Mouse (Mus musculus) MEL (cell line): ENCODE measurements at regions not wholly inside any gene's neighbourhood (a gene's known extent, or its start where the extent isn't known, plus 50 kb on each side); places are given as distances from the start of the nearest gene placed in this dataset.

Experiments used
- DNase-seq: peaks from one replicate; pipeline ENCODE4 v3.0.0; 2011; ENCODE audit warnings: low read depth, low spot score
- H3K27ac ChIP-seq: 2 replicates; pipeline ENCODE4 v1.5.1; 2012; ENCODE audit warnings: low read depth, mild to moderate bottlenecking, control low read depth, low read length, moderate library complexity; ENCODE audit not compliant: control insufficient read depth
- H3K27me3 ChIP-seq, 2 experiments: fragments of 150-350 bp in 1 of 2; sonication (generic) in 1 of 2; 2 replicates each; pipeline ENCODE4 v1.6.1; 2012; ENCODE audit warnings: low read length in 2 of 2, mild to moderate bottlenecking in 2 of 2, improper control_type of control experiment in 1 of 2, moderate library complexity in 1 of 2; ENCODE audit not compliant: insufficient read depth in 2 of 2, control insufficient read depth in 1 of 2
- H3K36me3 ChIP-seq, 2 experiments: 2 replicates each; pipeline ENCODE4 v1.6.1; 2012 to 2014; ENCODE audit warnings: low read length in 2 of 2, improper control_type of control experiment in 1 of 2, inconsistent platforms in 1 of 2, mild to moderate bottlenecking in 1 of 2; ENCODE audit not compliant: insufficient read depth in 2 of 2, control insufficient read depth in 1 of 2
- H3K4me1 ChIP-seq, 2 experiments: fragments of 150-350 bp in 1 of 2; sonication (generic) in 1 of 2; 2 replicates each; pipeline ENCODE4 v1.6.1; 2012; ENCODE audit warnings: low read length in 2 of 2, improper control_type of control experiment in 1 of 2, mild to moderate bottlenecking in 1 of 2; ENCODE audit not compliant: insufficient read depth in 2 of 2, control insufficient read depth in 1 of 2
- H3K4me3 ChIP-seq, 2 experiments: fragments of 150-350 bp in 1 of 2; sonication (generic) in 1 of 2; 2 replicates each; pipeline ENCODE4 v1.5.1; 2012; ENCODE audit warnings: low read depth in 2 of 2, low read length in 2 of 2, mild to moderate bottlenecking in 2 of 2, moderate library complexity in 2 of 2, control low read depth in 1 of 2, improper control_type of control experiment in 1 of 2; ENCODE audit not compliant: control insufficient read depth in 1 of 2, insufficient read depth in 1 of 2
- H3K79me2 ChIP-seq: 2 replicates; pipeline ENCODE4 v1.6.1; 2012; ENCODE audit warnings: mild to moderate bottlenecking, low read length, moderate library complexity; ENCODE audit not compliant: control insufficient read depth, poor library complexity, insufficient read depth
- H3K9ac ChIP-seq: 2 replicates; pipeline ENCODE4 v1.6.1; 2012; ENCODE audit warnings: low read depth, mild to moderate bottlenecking, control low read depth, low read length, moderate library complexity; ENCODE audit not compliant: control insufficient read depth, poor library complexity, severe bottlenecking
- H3K9me3 ChIP-seq: fragments of 150-350 bp; sonication (generic); replicated peaks from 2 replicates; pipeline ENCODE4 v1.6.1; 2012; ENCODE audit warnings: mild to moderate bottlenecking, low read length, improper control_type of control experiment, moderate library complexity; ENCODE audit not compliant: insufficient read depth
- CHD2 ChIP-seq: IDR thresholded peaks from 2 replicates; pipeline ENCODE4 v1.6.1; 2011; ENCODE audit warnings: low read length, improper control_type of control experiment
- E2F4 ChIP-seq: IDR thresholded peaks from 2 replicates; pipeline ENCODE4 v1.6.1; 2011; ENCODE audit warnings: low read depth, low read length, improper control_type of control experiment, borderline replicate concordance
- ELF1 ChIP-seq: IDR thresholded peaks from 2 replicates; pipeline ENCODE4 v1.6.1; 2014; ENCODE audit warnings: low read depth, mild to moderate bottlenecking, inconsistent platforms, low read length, improper control_type of control experiment, moderate library complexity
- EP300 ChIP-seq, 2 experiments: IDR thresholded peaks; 2 replicates each; pipeline ENCODE4 v1.6.1; 2011; ENCODE audit warnings: improper control_type of control experiment in 2 of 2, low read length in 2 of 2, low read depth in 1 of 2, mild to moderate bottlenecking in 1 of 2
- ETS1 ChIP-seq: IDR thresholded peaks from 2 replicates; pipeline ENCODE4 v1.6.1; 2012; ENCODE audit warnings: low read depth, mild to moderate bottlenecking, inconsistent platforms, low read length, improper control_type of control experiment, moderate library complexity
- GABPA ChIP-seq: IDR thresholded peaks from 2 replicates; pipeline ENCODE4 v1.6.1; 2012; ENCODE audit warnings: low read depth, mild to moderate bottlenecking, inconsistent platforms, low read length, improper control_type of control experiment, moderate library complexity
- JUND ChIP-seq: IDR thresholded peaks from 2 replicates; pipeline ENCODE4 v1.6.1; 2011; ENCODE audit warnings: low read depth, mild to moderate bottlenecking, improper control_type of control experiment, low read length
- KAT2A ChIP-seq: conservative IDR thresholded peaks from 2 replicates; pipeline ENCODE4 v1.6.1; 2012; ENCODE audit warnings: low read depth, low read length, improper control_type of control experiment, inconsistent platforms
- MAFK ChIP-seq: IDR thresholded peaks from 2 replicates; pipeline ENCODE4 v1.6.1; 2011; ENCODE audit warnings: low read depth, mild to moderate bottlenecking, low read length, improper control_type of control experiment, borderline replicate concordance
- MEF2A ChIP-seq: IDR thresholded peaks from 2 replicates; pipeline ENCODE4 v1.6.1; 2014; ENCODE audit warnings: low read depth, mild to moderate bottlenecking, inconsistent platforms, low read length, improper control_type of control experiment; ENCODE audit not compliant: poor library complexity, insufficient replicate concordance, severe bottlenecking; ENCODE audit errors: extremely low read depth
- MYB ChIP-seq: IDR thresholded peaks from 2 replicates; pipeline ENCODE4 v1.6.1; 2011; ENCODE audit warnings: mild to moderate bottlenecking, low read depth, low read length, improper control_type of control experiment
- MYC ChIP-seq: IDR thresholded peaks from 2 replicates; pipeline ENCODE4 v1.6.1; 2011; ENCODE audit warnings: low read depth, mild to moderate bottlenecking, low read length, improper control_type of control experiment, moderate library complexity
- NELFE ChIP-seq: IDR thresholded peaks from 2 replicates; pipeline ENCODE4 v1.6.1; 2011; ENCODE audit warnings: low read depth, low read length, improper control_type of control experiment
- NRF1 ChIP-seq: IDR thresholded peaks from 2 replicates; pipeline ENCODE4 v1.6.1; 2014; ENCODE audit warnings: low read depth, mild to moderate bottlenecking, inconsistent platforms, low read length, improper control_type of control experiment, moderate library complexity; ENCODE audit not compliant: poor library complexity, insufficient read depth, severe bottlenecking
- POLR2A ChIP-seq, 2 experiments: IDR thresholded peaks; 2 replicates each; pipeline ENCODE4 v1.6.1; 2011 to 2012; ENCODE audit warnings: low read length in 2 of 2, mild to moderate bottlenecking in 2 of 2, control low read depth in 1 of 2, improper control_type of control experiment in 1 of 2, low read depth in 1 of 2, moderate library complexity in 1 of 2; ENCODE audit not compliant: control insufficient read depth in 1 of 2, insufficient read depth in 1 of 2, poor library complexity in 1 of 2
- POLR2AphosphoS2 ChIP-seq: IDR thresholded peaks from 2 replicates; pipeline ENCODE4 v1.6.1; 2011; ENCODE audit warnings: low read length, improper control_type of control experiment
- RAD21 ChIP-seq: IDR thresholded peaks from 2 replicates; pipeline ENCODE4 v1.6.1; 2011; ENCODE audit warnings: mild to moderate bottlenecking, low read depth, low read length, improper control_type of control experiment
- RCOR1 ChIP-seq: IDR thresholded peaks from 2 replicates; pipeline ENCODE4 v1.6.1; 2012; ENCODE audit warnings: low read depth, mild to moderate bottlenecking, inconsistent platforms, low read length, improper control_type of control experiment
- SIN3A ChIP-seq: IDR thresholded peaks from 2 replicates; pipeline ENCODE4 v1.6.1; 2012; ENCODE audit warnings: low read length, improper control_type of control experiment, inconsistent platforms
- SMC3 ChIP-seq: IDR thresholded peaks from 2 replicates; pipeline ENCODE4 v1.6.1; 2011; ENCODE audit warnings: low read depth, low read length, improper control_type of control experiment
- TBP ChIP-seq: IDR thresholded peaks from 2 replicates; pipeline ENCODE4 v1.8.0; 2011; ENCODE audit warnings: low read depth, low read length, improper control_type of control experiment
- USF1 ChIP-seq: IDR thresholded peaks from 2 replicates; pipeline ENCODE4 v1.6.1; 2014; ENCODE audit warnings: low read depth, mild to moderate bottlenecking, inconsistent platforms, low read length, improper control_type of control experiment, moderate library complexity
- USF2 ChIP-seq, 2 experiments: IDR thresholded peaks; 2 replicates each; pipeline ENCODE4 v1.6.1; 2011 to 2012; ENCODE audit warnings: improper control_type of control experiment in 2 of 2, low read length in 2 of 2, borderline replicate concordance in 1 of 2, inconsistent platforms in 1 of 2, low read depth in 1 of 2, mild to moderate bottlenecking in 1 of 2; ENCODE audit not compliant: insufficient read depth in 1 of 2
- ZKSCAN1 ChIP-seq: IDR thresholded peaks from 2 replicates; pipeline ENCODE4 v1.6.1; 2012; ENCODE audit warnings: low read depth, mild to moderate bottlenecking, inconsistent platforms, low read length, improper control_type of control experiment, moderate library complexity
- ZMIZ1 ChIP-seq: IDR thresholded peaks from 2 replicates; pipeline ENCODE4 v1.6.1; 2012; ENCODE audit warnings: low read depth, mild to moderate bottlenecking, inconsistent platforms, low read length, improper control_type of control experiment, moderate library complexity
- ZNF384 ChIP-seq: IDR thresholded peaks from 2 replicates; pipeline ENCODE4 v1.6.1; 2012; ENCODE audit warnings: low read depth, mild to moderate bottlenecking, inconsistent platforms, low read length, improper control_type of control experiment

DNA sequence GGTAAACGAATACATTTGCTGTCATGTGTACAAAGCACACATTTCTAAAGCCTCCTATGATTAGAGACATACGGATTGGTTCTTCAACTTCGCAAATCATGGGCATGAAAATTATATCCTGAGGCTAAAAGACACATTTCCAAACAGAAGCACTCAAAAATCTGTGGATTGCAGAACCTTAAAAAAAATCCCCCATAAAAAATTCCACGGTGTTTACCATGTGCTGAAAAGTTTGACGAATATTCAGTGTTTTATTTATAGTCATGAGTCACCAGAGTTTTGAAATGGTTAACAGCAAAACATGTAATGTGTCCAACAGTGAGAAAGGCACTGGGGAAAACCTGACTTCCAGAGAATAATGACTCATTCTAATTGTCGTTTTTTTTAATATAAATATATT is 1214.9 kb upstream of the Cited2 start:
- Histone ChIP-seq H3K4me1 (no peaks in the 10 kb centered on the region), H3K9me3 (no peaks in the 10 kb centered on the region), H3K27ac (no peak overlapping the region), H3K36me3 (no peaks in the 10 kb centered on the region), H3K27me3 (no peaks in the 10 kb centered on the region), H3K79me2 (no peaks in the 10 kb centered on the region), H3K4me3 (no peak overlapping the region), H3K9ac (no peak overlapping the region)
- DNase-seq = no peak
- no peak for TF ChIP-seq NRF1
- TF ChIP-seq SMC3 = no peak
- TF ChIP-seq EP300 (IDR thresholded peaks at IDR 0.05; ENCODE audit: low read depth in 1 of 2, low read length in 2 of 2) = no peak
- no peak for TF ChIP-seq CHD2
- no peak for TF ChIP-seq USF1
- no peak for TF ChIP-seq ZNF384
- no peak for TF ChIP-seq MYB
- TF ChIP-seq ETS1 = no peak
- no peak for TF ChIP-seq MYC
- no peak for TF ChIP-seq ELF1
- TF ChIP-seq POLR2AphosphoS2 = no peak
- TF ChIP-seq RCOR1 = no peak
- TF ChIP-seq MEF2A = no peak

DNA sequence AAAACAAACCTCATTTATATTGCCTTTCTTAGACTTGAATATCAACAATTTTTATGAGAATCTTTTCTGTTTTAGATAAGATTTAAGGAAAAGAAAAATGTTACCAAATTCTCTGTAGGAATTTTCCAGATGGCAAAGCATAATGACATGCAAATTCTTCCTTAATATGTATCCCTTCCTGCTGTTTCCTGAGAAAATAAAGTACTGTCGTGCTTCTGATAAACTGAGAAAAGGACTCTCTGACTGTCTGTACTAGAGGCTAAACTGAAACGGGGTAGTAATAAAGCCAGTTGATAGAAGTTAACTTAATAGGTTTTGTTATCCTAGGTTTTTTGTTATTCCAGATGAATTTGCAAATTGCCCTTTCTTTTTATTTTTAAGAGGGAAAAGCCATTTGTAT is 1208.4 kb upstream of the Cited2 start:
- H3K4me3 ChIP-seq = no peak overlapping the region
- no peak overlapping the region for H3K9ac ChIP-seq
- no peak for TF ChIP-seq MEF2A
- TF ChIP-seq ETS1 = no peak
- no peak for TF ChIP-seq ZNF384
- TF ChIP-seq GABPA = no peak
- no peak for TF ChIP-seq TBP
- TF ChIP-seq RCOR1 = no peak
- no peaks in the 10 kb centered on the region for H3K4me1 ChIP-seq
- H3K36me3 ChIP-seq = no peaks in the 10 kb centered on the region
- no peak overlapping the region for H3K27ac ChIP-seq
- H3K27me3 ChIP-seq = no peaks in the 10 kb centered on the region
- H3K79me2 ChIP-seq = no peaks in the 10 kb centered on the region
- H3K9me3 ChIP-seq = no peaks in the 10 kb centered on the region
- no peak for DNase-seq

DNA sequence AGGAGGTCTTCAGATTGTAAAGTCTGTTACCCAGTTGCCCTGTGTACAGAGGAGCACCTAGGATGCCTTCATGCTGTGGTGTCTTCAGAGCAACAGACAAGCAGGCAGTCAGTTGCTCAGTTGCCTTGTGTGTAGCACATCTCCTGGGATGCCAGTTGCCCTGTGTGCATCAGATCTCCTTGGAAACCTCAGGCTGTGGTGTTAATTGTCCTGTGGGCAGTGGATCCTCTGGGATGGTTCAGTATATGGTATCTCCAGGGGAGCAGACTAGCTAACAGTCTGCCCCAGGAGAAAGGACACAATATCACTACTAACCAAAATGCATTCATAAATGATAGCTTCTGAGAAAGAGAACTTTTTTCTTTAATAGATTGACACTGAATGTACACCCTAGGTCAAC is 1201.1 kb upstream of the Cited2 start:
- Histone ChIP-seq H3K36me3 (no peaks in the 10 kb centered on the region), H3K27me3 (no peaks in the 10 kb centered on the region), H3K4me1 (no peaks in the 10 kb centered on the region), H3K9me3 (no peaks in the 10 kb centered on the region), H3K9ac (no peak overlapping the region), H3K27ac (no peak overlapping the region), H3K79me2 (no peaks in the 10 kb centered on the region), H3K4me3 (no peak overlapping the region)
- DNase-seq = no peak
- no peak for TF ChIP-seq ZKSCAN1
- TF ChIP-seq EP300 (IDR thresholded peaks at IDR 0.05; ENCODE audit: low read depth in 1 of 2, low read length in 2 of 2) = no peak
- no peak for TF ChIP-seq CHD2
- TF ChIP-seq ETS1 = no peak
- no peak for TF ChIP-seq KAT2A
- TF ChIP-seq MAFK = no peak
- no peak for TF ChIP-seq JUND
- no peak for TF ChIP-seq E2F4
- TF ChIP-seq ZMIZ1 = no peak
- TF ChIP-seq SIN3A = no peak
- no peak for TF ChIP-seq USF2 (IDR thresholded peaks at IDR 0.05; ENCODE audit: borderline replicate concordance in 1 of 2, insufficient read depth in 1 of 2, low read depth in 1 of 2, low read length in 2 of 2)
- no peak for TF ChIP-seq MYB
- no peak for TF ChIP-seq NELFE
- TF ChIP-seq NRF1 = no peak
- no peak for TF ChIP-seq POLR2A (IDR thresholded peaks at IDR 0.05; ENCODE audit: control insufficient read depth in 1 of 2, insufficient read depth in 1 of 2, low read depth in 1 of 2, low read length in 2 of 2, poor library complexity in 1 of 2)
- no peak for TF ChIP-seq MEF2A
- no peak for TF ChIP-seq RAD21
